Mouse (Mus musculus) ES-E14 (cell line): ENCODE measurements at regions not wholly inside any gene's neighbourhood (a gene's known extent, or its start where the extent isn't known, plus 50 kb on each side); places are given as distances from the start of the nearest gene placed in this dataset.

Experiments
- CHD2 ChIP-seq: IDR thresholded peaks from 2 replicates; pipeline ENCODE4 v1.6.1; 2014; ENCODE audit warnings: mild to moderate bottlenecking, low read depth, low read length, inconsistent platforms
- MAFK ChIP-seq: IDR thresholded peaks from 2 replicates; pipeline ENCODE4 v1.6.1; 2014; ENCODE audit warnings: mild to moderate bottlenecking, low read depth, low read length, inconsistent platforms; ENCODE audit not compliant: insufficient read depth
- ZNF384 ChIP-seq: IDR thresholded peaks from 2 replicates; pipeline ENCODE4 v1.6.1; 2012; ENCODE audit warnings: low read depth, low read length, inconsistent platforms

- TF ChIP-seq CHD2, result no peak
- TF ChIP-seq MAFK, result no peak
- no peak for TF ChIP-seq ZNF384
Measured at GRCm38 (mm10) chr6:25418820-25419219, 271.7 kb downstream of the Gpr37 start.
